ENCODE assay signal across 21 mouse cellular contexts in genomic region chr11:97955915-97956314, GRCm38 (mm10). TPM values are rescaled to one million over a fixed set of nuclear protein-coding genes. Genes with fewer than 3 reads are reported as not detected.
DNase-seq lines count a peak whose midpoint lies in the region; ATAC-seq and TF ChIP-seq lines count a peak whose summit lies in the region.
"Had no signal": no experiment of that assay in that cellular context is flagged by ENCODE, and none has a peak within 500 bp of the region (broad histone marks: within the 10 kb centered on the region; RNA-seq: fewer than 3 reads in every experiment).

No protein-coding gene starts in this region.

- no peaks in the 10 kb centered on the region for H3K27me3 ChIP-seq in forebrain, postnatal 0 days (ENCODE audit: insufficient read depth, low read length)
- no peaks in the 10 kb centered on the region for H3K27me3 ChIP-seq in forebrain, embryonic 13.5 days
- H3K27me3 ChIP-seq in MEL (ENCODE audit: control insufficient read depth in 1 of 2, insufficient read depth in 2 of 2, low read length in 2 of 2) = no peaks in the 10 kb centered on the region
- H3K27me3 ChIP-seq in midbrain, embryonic 15.5 days (replicated peaks) = no peaks in the 10 kb centered on the region
- H3K27me3 ChIP-seq: embryonic facial prominence, embryonic 12.5 days; liver, embryonic 15.5 days; lung, embryonic 15.5 days; neural tube, embryonic 12.5 days had no signal

- no peaks in the 10 kb centered on the region for H3K4me1 ChIP-seq in forebrain, postnatal 0 days (ENCODE audit: insufficient read depth)
- H3K4me1 ChIP-seq in forebrain, embryonic 13.5 days = peaks cover 24% of the 10 kb centered on the region
- peaks cover 17 to 49% of the 10 kb centered on the region in 2 experiments for H3K4me1 ChIP-seq in MEL (ENCODE audit: control insufficient read depth in 1 of 2, insufficient read depth in 2 of 2, low read length in 2 of 2)
- H3K4me1 ChIP-seq in midbrain, embryonic 15.5 days = peaks cover 28% of the 10 kb centered on the region
- H3K4me1 ChIP-seq: embryonic facial prominence, embryonic 12.5 days had no signal

- no peak overlapping the region for H3K4me3 ChIP-seq in forebrain, postnatal 0 days (ENCODE audit: low read depth, low read length)
- H3K4me3 ChIP-seq in forebrain, embryonic 13.5 days = no peak overlapping the region
- H3K4me3 ChIP-seq in MEL (ENCODE audit: control insufficient read depth in 1 of 2, insufficient read depth in 1 of 2, low read depth in 2 of 2, low read length in 2 of 2) = no peak overlapping the region
- H3K4me3 ChIP-seq in midbrain, embryonic 15.5 days = no peak overlapping the region
- H3K4me3 ChIP-seq: embryonic facial prominence, embryonic 12.5 days; limb, embryonic 10.5 days; liver, embryonic 15.5 days; lung, embryonic 15.5 days; neural tube, embryonic 12.5 days had no signal

- H3K9ac ChIP-seq in forebrain, postnatal 0 days = no peak overlapping the region
- H3K9ac ChIP-seq in forebrain, embryonic 13.5 days = no peak overlapping the region
- H3K9ac ChIP-seq in MEL (ENCODE audit: control insufficient read depth, low read depth, low read length, poor library complexity, severe bottlenecking) = no peak overlapping the region
- no peak overlapping the region for H3K9ac ChIP-seq in midbrain, embryonic 15.5 days
- H3K9ac ChIP-seq: embryonic facial prominence, embryonic 12.5 days; liver, embryonic 15.5 days; lung, embryonic 15.5 days; neural tube, embryonic 12.5 days had no signal

- peaks cover 24% of the 10 kb centered on the region for H3K79me2 ChIP-seq in MEL (ENCODE audit: control insufficient read depth, insufficient read depth, low read length, poor library complexity)

- no peak overlapping the region for H3K4me2 ChIP-seq in forebrain, postnatal 0 days (ENCODE audit: low read depth)
- H3K4me2 ChIP-seq in forebrain, embryonic 13.5 days = no peak overlapping the region
- no peak overlapping the region for H3K4me2 ChIP-seq in midbrain, embryonic 15.5 days
- H3K4me2 ChIP-seq: embryonic facial prominence, embryonic 12.5 days; liver, embryonic 15.5 days; lung, embryonic 15.5 days; neural tube, embryonic 12.5 days had no signal

- no peak overlapping the region for H3K27ac ChIP-seq in forebrain, postnatal 0 days (ENCODE audit: low read depth, low read length)
- no peak overlapping the region for H3K27ac ChIP-seq in forebrain, embryonic 13.5 days
- peak overlapping the region; percentile 1; the same call in 1 of the 2 replicates for H3K27ac ChIP-seq in MEL (ENCODE audit: control insufficient read depth, low read depth, low read length)
- peak overlapping the region; percentile 52 for H3K27ac ChIP-seq in midbrain, embryonic 15.5 days
- H3K27ac ChIP-seq: embryonic facial prominence, embryonic 12.5 days; kidney, postnatal 0 days; limb, embryonic 10.5 days; liver, embryonic 15.5 days; lung, embryonic 15.5 days; neural tube, embryonic 12.5 days had no signal

- TF ChIP-seq POLR2A in MEL (IDR thresholded peaks at IDR 0.05; ENCODE audit: control insufficient read depth in 1 of 2, insufficient read depth in 1 of 2, low read depth in 1 of 2, low read length in 2 of 2, poor library complexity in 1 of 2) = no peak

- no peak for TF ChIP-seq CTCF in forebrain, postnatal 0 days (IDR thresholded peaks at IDR 0.05; ENCODE audit: low read depth)
- no peak for TF ChIP-seq CTCF in MEL (IDR thresholded peaks at IDR 0.05 in 2 of 3, conservative IDR thresholded peaks at IDR 0.05 in 1 of 3; ENCODE audit: control insufficient read depth in 1 of 3, insufficient read depth in 1 of 3, low read depth in 2 of 3, low read length in 3 of 3, poor library complexity in 1 of 3, severe bottlenecking in 1 of 3)

- H3K9me3 ChIP-seq in forebrain, postnatal 0 days (ENCODE audit: low read length) = no peaks in the 10 kb centered on the region
- no peaks in the 10 kb centered on the region for H3K9me3 ChIP-seq in forebrain, embryonic 13.5 days (replicated peaks)
- H3K9me3 ChIP-seq in MEL (replicated peaks; ENCODE audit: insufficient read depth, low read length) = no peaks in the 10 kb centered on the region
- no peaks in the 10 kb centered on the region for H3K9me3 ChIP-seq in midbrain, embryonic 15.5 days
- H3K9me3 ChIP-seq: embryonic facial prominence, embryonic 12.5 days; limb, embryonic 10.5 days; liver, embryonic 15.5 days; lung, embryonic 15.5 days; neural tube, embryonic 12.5 days had no signal

- no peak for TF ChIP-seq EP300 in MEL (IDR thresholded peaks at IDR 0.05; ENCODE audit: low read depth in 1 of 2, low read length in 2 of 2)

- TF ChIP-seq RAD21 in MEL (IDR thresholded peaks at IDR 0.05; ENCODE audit: low read depth, low read length) = no peak

- no peaks in the 10 kb centered on the region for H3K36me3 ChIP-seq in forebrain, postnatal 0 days (ENCODE audit: insufficient read depth)
- H3K36me3 ChIP-seq in forebrain, embryonic 13.5 days (ENCODE audit: poor library complexity, severe bottlenecking) = no peaks in the 10 kb centered on the region
- peaks cover 0 to 38% of the 10 kb centered on the region in 2 experiments; a peak in 2 of 4 replicates for H3K36me3 ChIP-seq in MEL (ENCODE audit: control insufficient read depth in 1 of 2, insufficient read depth in 2 of 2, low read length in 2 of 2)
- H3K36me3 ChIP-seq in midbrain, embryonic 15.5 days (replicated peaks) = no peaks in the 10 kb centered on the region
- H3K36me3 ChIP-seq: embryonic facial prominence, embryonic 12.5 days; limb, embryonic 10.5 days; liver, embryonic 15.5 days; lung, embryonic 15.5 days; neural tube, embryonic 12.5 days had no signal

- peak; percentile 20; the same call in 1 of the 2 replicates for ATAC-seq in forebrain, postnatal 0 days
- no peak for ATAC-seq in forebrain, embryonic 13.5 days
- no peak for ATAC-seq in midbrain, embryonic 15.5 days (replicated peaks)

- no peak for DNase-seq in forebrain, postnatal 0 days
- DNase-seq in CD4-positive helper T cell, adult 2 months (ENCODE audit: low read depth, low spot score) = peak; percentile 50
- DNase-seq in MEL (ENCODE audit: low read depth, low spot score) = no peak
- DNase-seq in c-Kit-positive CD71-positive TER-119-positive erythroid progenitor cells, embryonic 14.5 days (ENCODE audit: low spot score) = no peak
- DNase-seq in kidney, postnatal 36 days = no peak
- DNase-seq: adrenal gland, postnatal 14 days; cerebellum, adult 11 months; cerebellum, adult 9-11 months; kidney, adult 2 months; liver; lung, postnatal 4 days; right cerebral cortex, postnatal 14 days; spleen, adult 18-20 months had no signal

- WGBS in forebrain, postnatal 0 days = 29% methylated on average over 4 of the region's 4 CpGs
- WGBS in forebrain, embryonic 13.5 days = 35% methylated on average over 4 of the region's 4 CpGs
- 28% methylated on average over 4 of the region's 4 CpGs for WGBS in midbrain, embryonic 15.5 days

TF ChIP-seq in MEL, 35 proteins besides CTCF, POLR2A, EP300 and RAD21:
- TF ChIP-seq SMC3 (IDR thresholded peaks at IDR 0.05; ENCODE audit: low read depth, low read length) (no peak), ETS1 (IDR thresholded peaks at IDR 0.05; ENCODE audit: low read depth, low read length) (peak; percentile 4; the same call in 1 of the 2 replicates)
TF ChIP-seq in MEL: peak in this region for 1.

RNA-seq across cellular contexts. Expression of gene Plxdc1, which starts 30.3 kb away (rescaled TPM):
- 0.54 and 1.5 TPM in 2 replicates for total RNA-seq in forebrain, postnatal 0 days (2014; rRNA removed)
- polyA plus RNA-seq in forebrain, postnatal 0 days (2015; fragmentation: Nextera tagmentation; extraction: Ambion mirVana) = 1.6 and 3.5 TPM in 2 replicates
- polyA plus RNA-seq in forebrain, embryonic 13.5 days (2015; fragmentation: Nextera tagmentation; extraction: Ambion mirVana) = 0.14 and 0.34 TPM in 2 replicates
- 13.1 and 15.1 TPM in 2 replicates for total RNA-seq in MEL (2012; rRNA removed)
- 10 to 100 TPM in 1 of 2 experiments, not detected in 1; 24.5 TPM for polyA plus RNA-seq in MEL (2012; ENCODE audit: insufficient read depth in 1 of 2, insufficient read length in 2 of 2, low read depth in 1 of 2, low replicate concordance in 2 of 2, missing spikeins in 1 of 2)
- 1.7 and 1.8 TPM in 2 replicates for polyA plus RNA-seq in midbrain, embryonic 15.5 days (2015; fragmentation: Nextera tagmentation; extraction: Ambion mirVana)
- polyA plus RNA-seq: limb, embryonic 10.5 days had no signal

RNA-seq across cellular contexts. Expression of gene Arl5c, which starts 40.1 kb away (rescaled TPM):
- 3.7 and 5.2 TPM in 2 replicates for total RNA-seq in forebrain, postnatal 0 days (2014; rRNA removed)
- polyA plus RNA-seq in forebrain, postnatal 0 days (2015; fragmentation: Nextera tagmentation; extraction: Ambion mirVana) = 3.0 and 4.2 TPM in 2 replicates
- 8.4 and 11.0 TPM in 2 replicates for polyA plus RNA-seq in forebrain, embryonic 13.5 days (2015; fragmentation: Nextera tagmentation; extraction: Ambion mirVana)
- total RNA-seq in MEL (2012; rRNA removed) = 1.2 and 1.3 TPM in 2 replicates
- polyA plus RNA-seq in MEL (2012; ENCODE audit: insufficient read depth in 1 of 2, insufficient read length in 2 of 2, low read depth in 1 of 2, low replicate concordance in 2 of 2, missing spikeins in 1 of 2) = 10 to 100 TPM in 1 of 2 experiments, not detected in 1; 10.4 TPM
- 9.5 and 10.8 TPM in 2 replicates for polyA plus RNA-seq in midbrain, embryonic 15.5 days (2015; fragmentation: Nextera tagmentation; extraction: Ambion mirVana)

Comparison
In these comparisons a context has a peak if more than half of its experiments do, and no peak if none do; other contexts are left out.
1. H3K27ac ChIP-seq: peak in MEL (single experiment) and midbrain, embryonic 15.5 days (single experiment); none in forebrain, postnatal 0 days (single experiment) and forebrain, embryonic 13.5 days (single experiment).